ENCODE assay signal across 8 mouse cellular contexts in genomic region chr11:24080541-24080940, GRCm38 (mm10). TPM values are rescaled to one million over a fixed set of nuclear protein-coding genes. Genes with fewer than 3 reads are reported as not detected.
A peak's percentile ranks its signal among the peaks of the same experiment; 100 is the strongest.
DNase-seq lines count a peak whose midpoint lies in the region; ATAC-seq and TF ChIP-seq lines count a peak whose summit lies in the region.

No protein-coding gene starts in this region.

- no peak overlapping the region for H3K9ac ChIP-seq in kidney, postnatal 0 days (ENCODE audit: low read depth, low read length)
- peak overlapping the region; percentile 93 for H3K9ac ChIP-seq in forebrain, embryonic 16.5 days (replicated peaks; ENCODE audit: low read depth, low read length)
- H3K9ac ChIP-seq in limb, embryonic 11.5 days (ENCODE audit: low read length), result peak overlapping the region; percentile 97

- DNase-seq in kidney, postnatal 0 days (ENCODE audit: low spot score), result no peak
- DNase-seq in kidney, postnatal 10 days, result no peak
- peak; percentile 58 for DNase-seq in adrenal gland, postnatal 14 days
- peak; percentile 83 for DNase-seq in limb, embryonic 11.5 days (ENCODE audit: low spot score)
- peak; percentile 34 for DNase-seq in testis, postnatal 14 days (ENCODE audit: low spot score)
- no peak for DNase-seq in frontal cortex, postnatal 14 days (ENCODE audit: low spot score in 2 of 2)

- peak overlapping the region; percentile 58 for H3K4me3 ChIP-seq in kidney, postnatal 0 days (replicated peaks; ENCODE audit: low read depth, low read length)
- peak overlapping the region; percentile 70 for H3K4me3 ChIP-seq in forebrain, embryonic 16.5 days (replicated peaks; ENCODE audit: low read length)
- H3K4me3 ChIP-seq in limb, embryonic 11.5 days (ENCODE audit: low read depth, low read length), result peak overlapping the region; percentile 68

- no peak for TF ChIP-seq CTCF in kidney, postnatal 0 days (IDR thresholded peaks at IDR 0.05; ENCODE audit: low read depth)

- H3K4me2 ChIP-seq in kidney, postnatal 0 days (ENCODE audit: low read length), result peak overlapping the region; percentile 95
- peak overlapping the region; percentile 63 for H3K4me2 ChIP-seq in forebrain, embryonic 16.5 days (ENCODE audit: low read length)
- peak overlapping the region; percentile 97 for H3K4me2 ChIP-seq in limb, embryonic 11.5 days (ENCODE audit: low read depth, severe bottlenecking)

- H3K9me3 ChIP-seq in kidney, postnatal 0 days (replicated peaks; ENCODE audit: low read length), result no peaks in the 10 kb centered on the region
- no peaks in the 10 kb centered on the region for H3K9me3 ChIP-seq in forebrain, embryonic 16.5 days (ENCODE audit: control insufficient read depth, low read length)
- no peaks in the 10 kb centered on the region for H3K9me3 ChIP-seq in limb, embryonic 11.5 days (ENCODE audit: control insufficient read depth, low read length)

- no peak for ATAC-seq in kidney, postnatal 0 days (replicated peaks; ENCODE audit: low FRiP score, low read depth)
- ATAC-seq in forebrain, embryonic 16.5 days, result peak; percentile 49
- ATAC-seq in limb, embryonic 11.5 days (ENCODE audit: insufficient number of reproducible peaks, low FRiP score, low TSS enrichment, low read depth), result peak; percentile 13
- ATAC-seq in monocyte, adult 5-6 weeks (replicated peaks; ENCODE audit: insufficient number of reproducible peaks, low FRiP score, low TSS enrichment, poor library complexity, severe bottlenecking), result 0 out of 2 replicates have a peak, but pooled peaks have one; percentile 7

- under 1% methylated on average over 30 of the region's 30 CpGs for WGBS in kidney, postnatal 0 days
- 0% methylated on average over 28 of the region's 30 CpGs for WGBS in forebrain, embryonic 16.5 days
- WGBS in limb, embryonic 11.5 days, result under 1% methylated on average over 30 of the region's 30 CpGs

- H3K4me1 ChIP-seq in kidney, postnatal 0 days (replicated peaks; ENCODE audit: insufficient read depth, low read length), result peaks cover 19% of the 10 kb centered on the region
- H3K4me1 ChIP-seq in forebrain, embryonic 16.5 days (replicated peaks; ENCODE audit: control insufficient read depth, insufficient read depth, low read length), result peaks cover 18% of the 10 kb centered on the region
- peaks cover 11% of the 10 kb centered on the region; the same call in 1 of the 2 replicates for H3K4me1 ChIP-seq in limb, embryonic 11.5 days (ENCODE audit: control insufficient read depth, insufficient read depth, low read length)

- H3K27me3 ChIP-seq in kidney, postnatal 0 days (ENCODE audit: insufficient read depth, low read length), result peaks cover 44% of the 10 kb centered on the region
- no peaks in the 10 kb centered on the region for H3K27me3 ChIP-seq in forebrain, embryonic 16.5 days (replicated peaks; ENCODE audit: control insufficient read depth, insufficient read depth, low read length)
- H3K27me3 ChIP-seq in limb, embryonic 11.5 days (ENCODE audit: control insufficient read depth, insufficient read depth, low read length), result no peaks in the 10 kb centered on the region

- H3K27ac ChIP-seq in kidney, postnatal 0 days, result no peak overlapping the region
- peak overlapping the region; percentile 99 for H3K27ac ChIP-seq in forebrain, embryonic 16.5 days (ENCODE audit: low read length)
- peak overlapping the region; percentile 97 for H3K27ac ChIP-seq in limb, embryonic 11.5 days (replicated peaks; ENCODE audit: low read depth, low read length)

- no peaks in the 10 kb centered on the region for H3K36me3 ChIP-seq in kidney, postnatal 0 days (ENCODE audit: insufficient read depth, low read length)
- peaks cover 1% of the 10 kb centered on the region; the same call in 1 of the 2 replicates for H3K36me3 ChIP-seq in forebrain, embryonic 16.5 days (ENCODE audit: control insufficient read depth, insufficient read depth)
- H3K36me3 ChIP-seq in limb, embryonic 11.5 days (ENCODE audit: control insufficient read depth, insufficient read depth, low read length), result peaks cover 4% of the 10 kb centered on the region; the same call in 1 of the 2 replicates

RNA-seq across cellular contexts. Expression of gene Bcl11a, which starts 2.7 kb away (rescaled TPM):
- polyA plus RNA-seq in kidney, postnatal 0 days (2015; fragmentation: Nextera tagmentation; extraction: Ambion mirVana), result 0.95 and 1.3 TPM in 2 replicates
- 5.1 and 9.7 TPM in 2 replicates for total RNA-seq in adrenal gland, postnatal 14 days (2021)
- polyA plus RNA-seq in forebrain, embryonic 16.5 days (2015; fragmentation: Nextera tagmentation; extraction: Ambion mirVana), result 236 and 244 TPM in 2 replicates
- polyA plus RNA-seq in limb, embryonic 11.5 days (2014; fragmentation: Nextera tagmentation; extraction: Ambion mirVana), result 95.2 and 98.4 TPM in 2 replicates
- 12.1 to 16.9 TPM (median 13.9 TPM) in 3 replicates for total RNA-seq in monocyte, adult 5-6 weeks (2017)

RNA-seq across cellular contexts. Expression of gene A830031A19Rik, which starts 5.7 kb away (rescaled TPM):
- not detected in 2 replicates for polyA plus RNA-seq in kidney, postnatal 0 days (2015; fragmentation: Nextera tagmentation; extraction: Ambion mirVana)
- not detected in 2 replicates for total RNA-seq in adrenal gland, postnatal 14 days (2021)
- polyA plus RNA-seq in forebrain, embryonic 16.5 days (2015; fragmentation: Nextera tagmentation; extraction: Ambion mirVana), result not detected in 2 replicates
- not detected in 2 replicates for polyA plus RNA-seq in limb, embryonic 11.5 days (2014; fragmentation: Nextera tagmentation; extraction: Ambion mirVana)
- not detected in 3 replicates for total RNA-seq in monocyte, adult 5-6 weeks (2017)

Comparison
In these comparisons a context has a peak if more than half of its experiments do, and no peak if none do; other contexts are left out.
1. DNase-seq: peak in adrenal gland, postnatal 14 days (single experiment), limb, embryonic 11.5 days (single experiment) and testis, postnatal 14 days (single experiment); none in kidney, postnatal 0 days (single experiment), kidney, postnatal 10 days (single experiment) and frontal cortex, postnatal 14 days (0 of 2).
2. RNA of gene Bcl11a, which starts 2.7 kb away (polyA plus RNA-seq): 236 to 244 TPM in forebrain, embryonic 16.5 days and 95.2 to 98.4 TPM in limb, embryonic 11.5 days; 0.95 to 1.3 TPM in kidney, postnatal 0 days; every median in the first group is over 10 times any median in the second.
3. Peak in every context shown above with its lines, with median percentiles within 50 percentile points of each other: H3K4me2 ChIP-seq and H3K4me3 ChIP-seq.